Mouse (Mus musculus) forebrain, embryonic 10.5 days (tissue): ENCODE data around the gene Arsb. TPM values are rescaled to one million over a fixed set of nuclear protein-coding genes. Genes with fewer than 3 reads are reported as not detected.

Experiments
- DNase-seq: peaks from one replicate; pipeline ENCODE4 v3.0.0-alpha.2; 2017; ENCODE audit warnings: low spot score; ENCODE audit errors: extremely low spot score
- H3K27ac ChIP-seq: fragments of 300-500 bp; sonication (generic); 2 replicates; pipeline ENCODE4 v1.5.1; 2016; ENCODE audit warnings: mild to moderate bottlenecking
- H3K27me3 ChIP-seq: fragments of 300-500 bp; sonication (generic); 2 replicates; pipeline ENCODE4 v1.6.1; 2016; ENCODE audit warnings: mild to moderate bottlenecking; ENCODE audit not compliant: poor library complexity, severe bottlenecking
- H3K36me3 ChIP-seq: fragments of 300-500 bp; sonication (generic); replicated peaks from 2 replicates; pipeline ENCODE4 v1.6.1; 2016; ENCODE audit warnings: mild to moderate bottlenecking, moderate library complexity
- H3K4me1 ChIP-seq: fragments of 300-500 bp; sonication (generic); 2 replicates; pipeline ENCODE4 v1.6.1; 2016
- H3K4me3 ChIP-seq: fragments of 300-500 bp; sonication (generic); 2 replicates; pipeline ENCODE4 v1.5.1; 2016; ENCODE audit warnings: mild to moderate bottlenecking, moderate library complexity
- H3K9me3 ChIP-seq: fragments of 300-500 bp; sonication (generic); 2 replicates; pipeline ENCODE4 v1.6.1; 2016; ENCODE audit warnings: mild to moderate bottlenecking, moderate library complexity
- WGBS: fragments of 180-500 bp; shearing (Covaris S2); methylation state at CpG from one replicate; pipeline ENCODE4 v1.1.7; 2016; 5-methylcytosine and 5-hydroxymethylcytosine counted together
- polyA plus RNA-seq: library from polyadenylated mRNA; unstranded; fragments of >200 nt; fragmentation: Nextera tagmentation; extraction: Ambion mirVana; gene quantifications from 2 replicates; pipeline ENCODE4 v1.2.1, GENCODE M21; 2016

The Arsb gene
- polyA plus RNA-seq, 1 experiment from 2014 or later, result 4.1 TPM

GRCm38 (mm10) chr13:93852419-93853138 lies 81.1 kb downstream of the Arsb start:
- Histone ChIP-seq H3K9me3 (no peaks in the 10 kb centered on the region), H3K36me3 (no peaks in the 10 kb centered on the region), H3K27me3 (peaks cover 6% of the 10 kb centered on the region; the same call in 1 of the 2 replicates), H3K4me1 (peaks cover 29% of the 10 kb centered on the region), H3K4me3 (no peak overlapping the region), H3K27ac (no peak overlapping the region)
- DNase-seq, result no peak
- WGBS, result 76% methylated on average over 14 of the region's 14 CpGs

- Histone ChIP-seq H3K9me3 (no peaks in the 10 kb centered on the region), H3K4me1 (peaks cover 29% of the 10 kb centered on the region), H3K27me3 (peaks cover 6% of the 10 kb centered on the region; the same call in 1 of the 2 replicates), H3K4me3 (no peak overlapping the region), H3K27ac (no peak overlapping the region), H3K36me3 (no peaks in the 10 kb centered on the region)
- 89% methylated on average over 6 of the region's 6 CpGs for WGBS
- no peak for DNase-seq
Observed at GRCm38 (mm10) chr13:93853767-93854166, 82.3 kb downstream of the Arsb start.

- no peaks in the 10 kb centered on the region for H3K36me3 ChIP-seq
- WGBS, result 89% methylated on average over 8 of the region's 8 CpGs
- H3K4me3 ChIP-seq, result no peak overlapping the region
- no peak for DNase-seq
- H3K4me1 ChIP-seq, result peaks cover 29% of the 10 kb centered on the region
- no peak overlapping the region for H3K27ac ChIP-seq
- no peaks in the 10 kb centered on the region for H3K9me3 ChIP-seq
- H3K27me3 ChIP-seq, result peaks cover 6% of the 10 kb centered on the region; the same call in 1 of the 2 replicates
Observed at GRCm38 (mm10) chr13:93854325-93854724, 82.9 kb downstream of the Arsb start.

GRCm38 (mm10) chr13:93854966-93855562 lies 83.6 kb downstream of the Arsb start:
- DNase-seq, result no peak
- Histone ChIP-seq H3K27ac (no peak overlapping the region), H3K27me3 (peaks cover 6% of the 10 kb centered on the region; the same call in 1 of the 2 replicates), H3K4me3 (no peak overlapping the region), H3K4me1 (peaks cover 23% of the 10 kb centered on the region), H3K9me3 (no peaks in the 10 kb centered on the region), H3K36me3 (no peaks in the 10 kb centered on the region)
- whole genome bisulfite sequencing, result 87% methylated on average over 3 of the region's 3 CpGs

- 45% methylated on average over 11 of the region's 11 CpGs for WGBS
- no peak for DNase-seq
- H3K4me1 ChIP-seq, result peaks cover 19% of the 10 kb centered on the region
- H3K27ac ChIP-seq, result no peak overlapping the region
- no peaks in the 10 kb centered on the region for H3K9me3 ChIP-seq
- H3K4me3 ChIP-seq, result no peak overlapping the region
- H3K36me3 ChIP-seq, result no peaks in the 10 kb centered on the region
- H3K27me3 ChIP-seq, result peaks cover 6% of the 10 kb centered on the region; the same call in 1 of the 2 replicates
Observed at GRCm38 (mm10) chr13:93855701-93856183, 84.3 kb downstream of the Arsb start.

GRCm38 (mm10) chr13:93861211-93861610 lies 89.8 kb downstream of the Arsb start:
- peaks cover 4% of the 10 kb centered on the region; the same call in 1 of the 2 replicates for H3K4me1 ChIP-seq
- DNase-seq, result no peak
- H3K36me3 ChIP-seq, result no peaks in the 10 kb centered on the region
- 89% methylated on average over 2 of the region's 2 CpGs for WGBS
- H3K9me3 ChIP-seq, result no peaks in the 10 kb centered on the region
- no peak overlapping the region for H3K27ac ChIP-seq
- no peak overlapping the region for H3K4me3 ChIP-seq
- H3K27me3 ChIP-seq, result no peaks in the 10 kb centered on the region

- peaks cover 4% of the 10 kb centered on the region; the same call in 1 of the 2 replicates for H3K4me1 ChIP-seq
- H3K4me3 ChIP-seq, result no peak overlapping the region
- no peaks in the 10 kb centered on the region for H3K36me3 ChIP-seq
- H3K27ac ChIP-seq, result no peak overlapping the region
- 71% methylated on average over 8 of the region's 8 CpGs for WGBS
- no peak for DNase-seq
- no peaks in the 10 kb centered on the region for H3K27me3 ChIP-seq
- peaks cover 7% of the 10 kb centered on the region; the same call in 1 of the 2 replicates for H3K9me3 ChIP-seq
Observed at GRCm38 (mm10) chr13:93864066-93864740, 92.8 kb downstream of the Arsb start.

- H3K4me3 ChIP-seq, result no peak overlapping the region
- peaks cover 4% of the 10 kb centered on the region; the same call in 1 of the 2 replicates for H3K4me1 ChIP-seq
- H3K27ac ChIP-seq, result no peak overlapping the region
- no peaks in the 10 kb centered on the region for H3K27me3 ChIP-seq
- no peaks in the 10 kb centered on the region for H3K36me3 ChIP-seq
- peaks cover 7% of the 10 kb centered on the region; the same call in 1 of the 2 replicates for H3K9me3 ChIP-seq
- DNase-seq, result no peak
- 77% methylated on average over 5 of the region's 5 CpGs for WGBS
Observed at GRCm38 (mm10) chr13:93866638-93867037, 95.2 kb downstream of the Arsb start.

- Histone ChIP-seq H3K36me3 (no peaks in the 10 kb centered on the region), H3K9me3 (peaks cover 7% of the 10 kb centered on the region; the same call in 1 of the 2 replicates), H3K27ac (no peak overlapping the region), H3K4me1 (no peaks in the 10 kb centered on the region), H3K27me3 (no peaks in the 10 kb centered on the region), H3K4me3 (no peak overlapping the region)
- no peak for DNase-seq
- 86% methylated on average over 10 of the region's 10 CpGs for WGBS
Observed at GRCm38 (mm10) chr13:93871681-93872080, 100.3 kb downstream of the Arsb start.

- Histone ChIP-seq H3K4me1 (no peaks in the 10 kb centered on the region), H3K27me3 (no peaks in the 10 kb centered on the region), H3K27ac (no peak overlapping the region), H3K9me3 (peaks cover 7% of the 10 kb centered on the region; the same call in 1 of the 2 replicates), H3K36me3 (no peaks in the 10 kb centered on the region), H3K4me3 (no peak overlapping the region)
- 92% methylated on average over 6 of the region's 6 CpGs for WGBS
- no peak for DNase-seq
Observed at GRCm38 (mm10) chr13:93872591-93872990, 101.2 kb downstream of the Arsb start.

- H3K36me3 ChIP-seq, result no peaks in the 10 kb centered on the region
- WGBS, result 87% methylated on average over 2 of the region's 2 CpGs
- no peaks in the 10 kb centered on the region for H3K9me3 ChIP-seq
- H3K27me3 ChIP-seq, result no peaks in the 10 kb centered on the region
- DNase-seq, result no peak
- no peak overlapping the region for H3K4me3 ChIP-seq
- H3K4me1 ChIP-seq, result peaks cover 5% of the 10 kb centered on the region
- no peak overlapping the region for H3K27ac ChIP-seq
Observed at GRCm38 (mm10) chr13:93877924-93878323, 106.5 kb downstream of the Arsb start.

- Histone ChIP-seq H3K4me3 (no peak overlapping the region), H3K9me3 (no peaks in the 10 kb centered on the region), H3K27ac (no peak overlapping the region), H3K4me1 (peaks cover 20% of the 10 kb centered on the region), H3K27me3 (no peaks in the 10 kb centered on the region), H3K36me3 (no peaks in the 10 kb centered on the region)
- WGBS, result 88% methylated on average over 5 of the region's 5 CpGs
- no peak for DNase-seq
Observed at GRCm38 (mm10) chr13:93879426-93879825, 108.0 kb downstream of the Arsb start.
